Mouse (Mus musculus): Measurements from ENCODE around the gene Gatad2a.

The Gatad2a gene

GRCm38 (mm10) chr8:69874654-69875053, 121.5 kb downstream of the Gatad2a start:
- DNase-seq (ENCODE audit: inconsistent ontology term): peak; percentile 85

- DNase-seq (ENCODE audit: inconsistent ontology term): peak; percentile 36
Measured at GRCm38 (mm10) chr8:69874155-69874554, 122.0 kb downstream of the Gatad2a start.

GRCm38 (mm10) chr8:69870907-69871306, 125.3 kb downstream of the Gatad2a start:
- DNase-seq (ENCODE audit: inconsistent ontology term): no peak

GRCm38 (mm10) chr8:69870003-69870765, 126.0 kb downstream of the Gatad2a start:
- no peak for DNase-seq (ENCODE audit: inconsistent ontology term)

GRCm38 (mm10) chr8:69867696-69868326, 128.4 kb downstream of the Gatad2a start:
- DNase-seq (ENCODE audit: inconsistent ontology term): peak; percentile 34

GRCm38 (mm10) chr8:69864180-69864579, 132.0 kb downstream of the Gatad2a start:
- DNase-seq (ENCODE audit: inconsistent ontology term): no peak

GRCm38 (mm10) chr8:69863387-69864020, 132.7 kb downstream of the Gatad2a start:
- no peak for DNase-seq (ENCODE audit: inconsistent ontology term)

GRCm38 (mm10) chr8:69861251-69861650, 134.9 kb downstream of the Gatad2a start:
- no peak for DNase-seq (ENCODE audit: inconsistent ontology term)

GRCm38 (mm10) chr8:69860807-69861206, 135.4 kb downstream of the Gatad2a start:
- DNase-seq (ENCODE audit: inconsistent ontology term): no peak

All from Muller cell, postnatal 12 days (primary cell).